Mouse (Mus musculus) urinary bladder, postnatal 4 days (tissue): ENCODE data around the gene Crlf3.
"Not testable (repeated sequence)": the region's sequence is repeated elsewhere in the genome, so short reads cannot be mapped to it uniquely, and the experiment has no call there.

ENCODE experiments used
- DNase-seq, 2 experiments: peaks; one replicate each; pipeline ENCODE4 v3.0.0; 2021 to 2022; ENCODE audit warnings: low spot score in 2 of 2

Gene Crlf3

GRCm38 (mm10) chr11:80066373-80066772, 14.4 kb downstream of the Crlf3 start:
- not testable (repeated sequence) for DNase-seq

GRCm38 (mm10) chr11:80062159-80062558, 18.6 kb downstream of the Crlf3 start:
- DNase-seq, result peak in 1 of 2 experiments; percentile 24

- no peak for DNase-seq
These were observed 24.6 kb downstream of the Crlf3 start for GRCm38 (mm10) chr11:80056141-80056540.

- no peak for DNase-seq
These were observed 26.1 kb downstream of the Crlf3 start for GRCm38 (mm10) chr11:80054659-80055058.

- no peak for DNase-seq
These were observed 27.6 kb downstream of the Crlf3 start for GRCm38 (mm10) chr11:80053171-80053570.

GRCm38 (mm10) chr11:80052456-80052855, 28.3 kb downstream of the Crlf3 start:
- DNase-seq, result no peak

- no peak for DNase-seq
These were observed 30.7 kb downstream of the Crlf3 start for GRCm38 (mm10) chr11:80050088-80050487.

- no peak for DNase-seq
These were observed 33.9 kb downstream of the Crlf3 start for GRCm38 (mm10) chr11:80046856-80047255.

- DNase-seq, result no peak
These were observed 37.4 kb downstream of the Crlf3 start for GRCm38 (mm10) chr11:80043419-80043817.

GRCm38 (mm10) chr11:80042615-80043418, 38.0 kb downstream of the Crlf3 start:
- DNase-seq, result no peak

- DNase-seq, result no peak
These were observed 43.3 kb downstream of the Crlf3 start for GRCm38 (mm10) chr11:80037495-80037894.

GRCm38 (mm10) chr11:80021306-80021705, 59.5 kb downstream of the Crlf3 start:
- DNase-seq, result no peak

- no peak for DNase-seq
These were observed 61.0 kb downstream of the Crlf3 start for GRCm38 (mm10) chr11:80019792-80020191.

- DNase-seq, result not testable (repeated sequence)
These were observed 64.3 kb downstream of the Crlf3 start for GRCm38 (mm10) chr11:80016533-80016932.
